Mouse (Mus musculus) mouse embryonic stem cell (cell line): Measurements from ENCODE around the gene 1810055G02Rik.

ENCODE experiments used
- in situ Hi-C, 2 experiments: fragments of 300-500 bp; cut with MboI; formaldehyde crosslinking; loops; 1 replicate in 1 of 2; 3 replicates in 1 of 2; pipeline ENCODE4 v1.14.3; 2019 to 2020; ENCODE audit warnings: low sequenced_read_pairs in 2 of 2, low pct_unique_long_range_greater_than_20kb in 1 of 2, mixed read lengths in 1 of 2; ENCODE audit not compliant: unreplicated experiment in 1 of 2

The 1810055G02Rik gene

GRCm38 (mm10) chr19:3708078-3709012 is at the start of gene 1810055G02Rik:
1810055G02Rik (plus strand) TSS chr19:3708293.
- in situ Hi-C loops, result no loop called here

GRCm38 (mm10) chr19:3665510-3665909 is 42.6 kb upstream of the 1810055G02Rik start:
- in situ Hi-C loops, result no loop called here

GRCm38 (mm10) chr19:3666632-3667031 is 41.5 kb upstream of the 1810055G02Rik start:
- in situ Hi-C loops, result no loop called here

GRCm38 (mm10) chr19:3667155-3667895 is 40.8 kb upstream of the 1810055G02Rik start:
- in situ Hi-C loops, result no loop called here

GRCm38 (mm10) chr19:3667979-3668378 is 40.1 kb upstream of the 1810055G02Rik start:
- in situ Hi-C loops, result no loop called here

GRCm38 (mm10) chr19:3668551-3668950 is 39.5 kb upstream of the 1810055G02Rik start:
- in situ Hi-C loops, result no loop called here

GRCm38 (mm10) chr19:3669100-3669499 is 39.0 kb upstream of the 1810055G02Rik start:
- in situ Hi-C loops, result no loop called here

- in situ Hi-C loops, result no loop called here
These were observed 34.9 kb upstream of the 1810055G02Rik start for GRCm38 (mm10) chr19:3673149-3673548.

GRCm38 (mm10) chr19:3674122-3674855 is 33.8 kb upstream of the 1810055G02Rik start:
- in situ Hi-C loops, result no loop called here

- in situ Hi-C loops, result no loop called here
These were observed 27.4 kb upstream of the 1810055G02Rik start for GRCm38 (mm10) chr19:3680732-3681131.

- in situ Hi-C loops, result no loop called here
These were observed 26.7 kb upstream of the 1810055G02Rik start for GRCm38 (mm10) chr19:3681310-3681934.

GRCm38 (mm10) chr19:3684414-3684813 is 23.7 kb upstream of the 1810055G02Rik start:
- in situ Hi-C loops, result no loop called here

- in situ Hi-C loops, result no loop called here
These were observed 23.0 kb upstream of the 1810055G02Rik start for GRCm38 (mm10) chr19:3684957-3685580.

GRCm38 (mm10) chr19:3685611-3686214 is 22.4 kb upstream of the 1810055G02Rik start:
- in situ Hi-C loops, result no loop called here

- in situ Hi-C loops, result no loop called here
These were observed 21.7 kb upstream of the 1810055G02Rik start, which contains the start of gene Lrp5 for GRCm38 (mm10) chr19:3686215-3686894. Lrp5 (minus strand) TSS chr19:3686564.

GRCm38 (mm10) chr19:3687676-3688171 is 20.4 kb upstream of the 1810055G02Rik start:
- in situ Hi-C loops, result no loop called here

- in situ Hi-C loops, result no loop called here
These were observed 16.8 kb upstream of the 1810055G02Rik start for GRCm38 (mm10) chr19:3691337-3691736.
